Mouse (Mus musculus) thymus, postnatal 14 days (tissue): ENCODE results near the gene Fut2.

ENCODE experiments used
- DNase-seq: peaks from one replicate; pipeline ENCODE4 v3.0.0; 2021

Gene Fut2

DNA sequence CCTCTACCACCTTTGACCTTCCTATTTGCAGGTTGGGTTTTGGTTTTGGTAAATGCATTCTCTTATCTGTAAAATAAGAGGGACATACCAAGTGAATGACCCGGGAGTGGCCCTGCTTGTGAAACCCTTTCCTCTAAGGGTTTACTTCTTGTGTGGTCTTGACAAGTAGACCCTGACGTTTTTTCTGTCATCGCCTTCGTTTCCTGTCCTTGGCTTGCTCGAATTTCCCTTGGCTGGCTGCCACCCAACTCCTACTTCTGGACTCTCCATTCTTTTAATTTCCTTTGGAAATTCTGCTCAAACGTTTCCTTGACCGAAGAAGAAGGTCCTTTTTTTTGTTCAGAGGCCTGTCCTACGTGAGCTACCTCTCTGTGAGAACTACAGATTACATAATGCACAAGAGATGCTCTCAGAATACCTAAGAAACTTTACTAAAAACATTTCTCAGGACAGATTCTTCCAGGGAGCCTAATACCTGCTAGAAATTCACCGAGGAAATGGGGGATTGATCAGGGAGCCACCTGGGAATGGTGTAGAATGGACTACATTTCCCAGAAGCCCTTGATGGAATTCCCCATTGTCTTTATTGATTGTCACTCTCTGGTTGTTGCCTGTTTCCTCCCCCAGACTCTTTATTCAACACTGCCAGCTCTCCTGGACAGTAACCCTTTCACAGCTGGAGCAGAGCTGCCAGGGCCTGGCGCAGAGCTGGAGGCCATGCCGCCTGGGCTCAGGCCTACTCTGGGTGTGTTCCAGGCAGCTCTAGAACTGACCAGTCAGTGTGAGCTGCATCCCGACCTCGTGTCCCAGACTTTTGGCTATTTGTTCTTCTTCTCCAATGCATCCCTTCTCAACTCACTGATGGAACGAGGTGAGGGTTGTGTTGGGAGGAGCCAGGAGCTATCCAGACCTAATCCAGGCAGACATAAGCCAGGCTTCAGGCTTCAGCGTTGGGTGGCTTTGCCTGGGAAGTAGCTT is 30.2 kb downstream of the Fut2 start:
- no peak for DNase-seq

DNA sequence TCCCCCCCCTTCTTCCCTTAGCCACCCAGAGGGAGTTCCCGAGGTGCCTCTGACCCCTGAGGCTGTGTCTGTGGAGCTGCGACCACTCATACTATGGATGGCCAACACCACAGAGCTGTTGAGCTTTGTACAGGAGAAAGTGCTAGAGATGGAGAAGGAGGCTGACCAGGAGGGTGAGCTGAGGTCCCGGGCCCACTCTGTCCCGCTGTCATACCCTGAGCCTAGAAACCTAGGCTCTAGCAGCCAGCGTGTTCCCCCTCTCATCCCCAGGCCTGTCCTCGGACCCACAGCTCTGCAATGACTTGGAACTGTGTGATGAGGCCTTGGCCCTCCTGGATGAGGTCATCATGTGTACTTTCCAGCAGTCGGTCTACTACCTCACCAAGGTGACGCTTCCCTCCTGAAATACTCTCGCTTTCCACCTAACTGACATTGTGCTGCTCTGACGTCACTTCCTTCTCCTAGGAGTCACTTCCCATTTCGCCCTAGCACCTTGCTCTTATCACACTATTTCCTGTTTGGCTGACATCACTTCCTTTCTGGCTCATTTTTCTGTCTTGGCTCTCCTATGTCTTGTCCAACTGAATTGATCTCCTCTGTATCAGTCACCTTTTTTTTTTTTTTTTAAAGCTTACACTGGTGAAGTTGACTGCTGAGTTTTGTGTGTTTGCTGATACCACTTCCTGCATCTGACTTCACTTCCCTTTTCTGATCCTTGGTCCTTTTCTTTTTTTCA is 31.1 kb downstream of the Fut2 start:
- no peak for DNase-seq

DNA sequence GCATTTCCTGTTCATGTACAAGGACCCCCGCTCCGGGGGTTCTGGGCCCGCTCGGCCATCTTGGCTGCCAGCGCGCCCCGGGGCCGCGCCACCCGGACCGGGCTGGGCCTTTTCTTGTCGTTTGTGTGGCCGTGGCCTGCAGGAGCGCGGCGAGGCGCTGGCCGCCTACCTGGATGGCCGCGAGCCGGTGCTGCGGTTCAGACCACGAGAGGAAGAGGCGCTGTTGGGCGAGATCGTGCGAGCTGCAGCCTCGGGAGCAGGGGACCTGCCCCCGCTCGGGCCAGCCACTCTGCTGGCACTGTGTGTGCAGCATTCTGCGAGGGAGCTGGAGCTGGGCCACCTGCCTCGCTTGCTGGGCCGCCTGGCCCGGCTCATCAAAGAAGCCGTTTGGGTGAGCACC is 33.7 kb downstream of the Fut2 start:
- DNase-seq: no peak

DNA sequence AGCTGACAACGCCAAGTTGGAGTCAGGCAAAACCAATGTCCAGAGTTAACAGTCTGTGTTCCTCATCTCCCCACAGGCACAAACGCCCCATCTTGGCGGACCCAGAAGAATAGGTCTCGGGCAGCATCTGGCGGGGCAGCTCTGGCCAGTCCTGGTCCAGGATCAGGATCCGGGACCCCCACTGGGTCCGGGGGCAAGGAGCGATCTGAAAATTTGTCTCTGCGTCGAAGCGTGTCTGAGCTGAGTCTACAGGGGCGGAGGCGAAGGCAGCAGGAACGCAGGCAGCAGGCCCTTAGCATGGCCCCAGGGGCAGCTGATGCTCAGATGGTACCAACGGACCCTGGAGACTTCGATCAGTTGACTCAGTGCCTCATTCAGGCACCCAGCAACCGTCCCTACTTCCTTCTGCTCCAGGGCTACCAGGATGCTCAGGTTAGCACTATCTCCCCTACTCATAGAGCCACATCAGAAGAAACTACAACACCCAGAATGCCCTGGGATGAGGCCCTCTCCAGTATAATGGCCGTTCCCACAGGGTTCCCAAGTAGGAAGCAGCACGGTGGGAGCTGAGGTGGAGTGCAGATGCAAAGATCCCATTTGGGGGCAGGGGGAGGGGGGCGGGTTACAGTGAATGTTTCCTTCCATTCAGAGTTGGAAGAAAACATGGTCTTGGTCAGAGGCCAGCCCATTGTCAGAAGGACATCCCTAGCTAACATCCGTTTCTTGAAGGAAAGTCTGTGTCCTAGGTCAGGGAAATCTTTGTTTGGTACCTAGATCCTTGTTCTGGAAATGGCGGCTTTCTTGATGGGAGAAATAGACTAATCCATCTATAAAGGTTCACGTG is 35.9 kb downstream of the Fut2 start:
- DNase-seq: no peak

DNA sequence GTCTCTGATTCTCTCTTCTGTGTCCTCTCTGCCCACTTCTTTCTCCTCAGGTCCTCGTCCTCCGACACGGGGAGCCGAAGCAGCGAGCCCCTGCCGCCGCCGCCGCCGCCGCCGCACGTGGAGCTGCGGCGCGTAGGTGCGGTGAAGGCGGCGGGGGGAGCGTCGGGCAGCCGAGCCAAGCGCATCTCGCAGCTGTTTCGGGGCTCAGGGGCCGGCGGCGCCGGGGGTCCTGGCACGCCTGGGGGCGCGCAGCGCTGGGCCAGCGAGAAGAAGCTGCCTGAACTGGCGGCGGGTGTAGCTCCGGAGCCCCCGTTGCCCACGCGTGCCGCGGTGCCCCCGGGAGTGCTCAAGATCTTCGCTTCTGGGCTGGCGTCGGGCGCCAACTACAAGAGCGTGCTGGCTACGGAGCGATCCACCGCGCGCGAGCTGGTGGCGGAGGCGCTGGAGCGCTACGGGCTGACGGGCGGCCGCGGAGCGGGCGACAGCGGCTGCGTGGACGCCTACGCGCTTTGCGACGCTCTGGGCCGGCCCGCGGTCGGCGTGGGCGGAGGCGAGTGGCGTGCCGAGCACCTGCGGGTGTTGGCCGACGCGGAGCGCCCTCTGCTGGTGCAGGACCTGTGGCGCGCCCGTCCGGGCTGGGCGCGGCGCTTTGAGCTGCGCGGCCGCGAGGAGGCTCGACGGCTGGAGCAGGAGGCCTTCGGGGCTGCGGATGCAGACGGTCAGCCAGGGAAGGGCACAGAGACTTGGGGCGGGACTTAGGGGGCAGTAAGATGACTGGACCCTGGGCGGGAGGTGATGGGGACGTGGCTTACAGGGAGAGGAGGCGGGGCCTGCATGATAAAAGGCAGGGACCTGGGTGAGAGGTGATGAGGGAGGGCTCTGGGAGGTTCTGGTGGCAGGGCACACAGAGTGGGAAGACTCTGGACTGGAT is 37.6 kb downstream of the Fut2 start:
- DNase-seq: peak; percentile 89

DNA sequence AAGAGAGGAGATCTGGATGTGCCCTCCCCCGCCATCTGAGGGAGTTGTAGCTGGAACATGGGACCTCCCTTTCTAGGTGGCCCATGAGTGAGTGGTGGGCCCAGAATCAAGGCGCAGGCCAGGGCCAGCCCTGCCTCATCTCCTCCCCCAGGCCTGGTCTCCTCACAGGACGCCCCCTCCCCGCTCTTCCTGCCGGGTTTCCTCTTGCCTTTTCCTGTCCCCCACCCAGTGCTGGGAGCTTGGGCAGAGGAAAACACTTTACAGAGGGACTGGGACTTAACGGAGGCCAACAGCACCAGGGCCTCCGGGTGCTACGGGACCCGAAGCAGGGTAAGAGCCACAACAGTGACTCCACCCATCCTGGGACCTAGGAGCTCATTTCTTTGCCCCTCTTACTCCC is 38.9 kb downstream of the Fut2 start, which contains the start of gene Rasip1:
TSS of gene Rasip1 (plus strand) at position 228 of the 400 bp plus-strand sequence.
- DNase-seq: no peak

DNA sequence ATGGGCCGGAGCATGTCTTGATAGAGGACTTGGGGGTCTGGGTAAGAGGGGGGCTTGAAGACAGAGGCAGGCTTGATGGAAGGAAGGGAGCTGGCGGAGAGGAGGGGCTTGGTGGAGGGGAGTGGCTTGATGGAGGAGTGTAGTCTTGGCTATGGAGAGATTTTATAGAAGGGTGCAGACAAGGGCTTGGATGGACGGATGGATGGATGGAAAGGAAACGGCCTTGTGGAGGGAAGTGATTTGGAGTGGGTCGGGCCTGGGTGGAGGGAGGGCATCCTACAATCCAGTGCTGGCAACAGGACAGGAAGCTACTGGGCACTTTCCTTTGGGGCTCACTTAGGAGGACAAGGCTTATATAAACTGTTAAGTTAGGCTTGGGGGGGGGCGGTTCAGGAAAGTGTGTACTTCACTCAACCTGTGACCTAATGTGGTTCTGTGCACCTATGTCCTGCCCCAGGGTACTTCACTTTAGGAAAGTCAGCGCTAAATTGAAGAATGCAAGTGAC is 39.6 kb downstream of the Fut2 start:
- DNase-seq: no peak

DNA sequence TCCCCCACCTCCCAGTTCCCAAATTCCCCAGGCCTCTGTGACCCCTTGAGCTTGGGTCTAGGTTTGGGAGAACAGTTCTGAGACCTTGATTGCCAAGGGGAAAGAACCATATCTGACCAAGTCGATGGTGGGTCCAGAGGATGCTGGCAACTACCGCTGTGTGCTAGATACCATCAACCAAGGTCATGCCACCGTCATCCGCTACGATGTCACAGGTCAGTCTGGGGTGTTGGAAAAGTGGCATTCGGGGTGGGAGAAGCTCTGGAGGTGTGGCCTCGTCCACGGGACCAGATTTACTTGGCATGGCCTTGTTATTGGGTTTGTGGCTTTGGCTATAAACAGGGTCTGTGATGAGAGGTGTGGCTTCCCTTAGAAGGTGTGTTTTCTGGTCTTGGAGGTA is 40.7 kb downstream of the Fut2 start:
- no peak for DNase-seq

DNA sequence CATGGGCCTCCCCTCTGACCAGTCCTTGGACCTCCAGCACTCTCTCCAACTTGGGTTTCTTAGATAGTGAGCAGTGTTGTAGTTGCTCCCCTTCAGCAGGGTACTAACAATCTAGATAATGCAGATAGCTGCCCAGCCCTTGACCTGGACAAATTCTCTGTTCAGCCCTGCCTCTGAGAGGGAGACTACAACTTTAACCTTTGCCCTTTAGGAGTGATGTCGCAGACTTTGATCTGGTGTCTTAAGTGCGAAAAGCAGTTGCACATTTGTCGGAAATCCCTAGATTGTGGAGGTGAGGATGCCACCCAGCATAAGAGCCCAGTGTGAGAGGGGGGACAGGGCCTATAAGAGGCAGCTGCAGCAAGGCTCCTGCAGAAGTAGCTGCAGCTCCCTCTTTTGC is 41.5 kb downstream of the Fut2 start:
- DNase-seq: no peak

DNA sequence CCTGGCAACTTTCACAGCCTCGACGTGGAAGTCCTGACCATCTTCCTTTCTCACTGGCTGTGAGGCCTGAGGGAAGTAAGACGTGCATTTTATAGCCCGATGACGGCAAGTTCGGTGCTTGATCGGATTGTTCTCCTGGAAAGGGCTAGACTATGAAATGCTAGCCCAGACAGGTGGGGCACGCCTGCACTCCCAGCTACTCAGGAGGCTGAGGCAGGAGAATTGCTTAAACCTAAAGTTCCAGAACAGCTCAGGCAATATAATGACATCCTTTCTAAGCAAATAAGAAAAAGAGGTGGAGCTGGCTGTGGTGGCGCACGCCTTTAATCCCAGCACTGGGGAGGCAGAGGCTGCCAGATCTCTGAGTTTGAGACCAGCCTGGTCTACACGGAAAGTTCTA is 42.7 kb downstream of the Fut2 start:
- no peak for DNase-seq

DNA sequence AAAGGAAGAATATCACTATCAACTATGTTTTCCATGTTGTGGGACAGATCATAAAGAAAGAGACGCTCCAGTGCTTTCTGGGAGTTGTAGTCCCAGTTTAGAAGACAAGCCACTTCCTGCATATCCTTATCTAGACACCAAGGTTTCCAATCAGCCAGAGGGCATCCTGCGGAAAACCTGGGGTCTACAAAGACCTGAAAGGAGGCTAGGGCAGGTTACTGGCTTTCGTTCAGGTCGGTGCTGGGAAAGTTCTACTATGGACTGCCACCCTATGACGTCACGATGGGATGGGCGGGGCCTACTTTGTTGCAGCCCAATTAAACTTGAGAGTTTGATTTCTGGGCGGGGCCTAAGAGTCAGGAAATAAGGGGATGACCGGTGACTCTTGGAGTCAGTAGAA is 44.8 kb downstream of the Fut2 start, which contains the start of gene Izumo1:
TSS of gene Izumo1 (plus strand) at position 369 of the 400 bp plus-strand sequence.
- DNase-seq: no peak

DNA sequence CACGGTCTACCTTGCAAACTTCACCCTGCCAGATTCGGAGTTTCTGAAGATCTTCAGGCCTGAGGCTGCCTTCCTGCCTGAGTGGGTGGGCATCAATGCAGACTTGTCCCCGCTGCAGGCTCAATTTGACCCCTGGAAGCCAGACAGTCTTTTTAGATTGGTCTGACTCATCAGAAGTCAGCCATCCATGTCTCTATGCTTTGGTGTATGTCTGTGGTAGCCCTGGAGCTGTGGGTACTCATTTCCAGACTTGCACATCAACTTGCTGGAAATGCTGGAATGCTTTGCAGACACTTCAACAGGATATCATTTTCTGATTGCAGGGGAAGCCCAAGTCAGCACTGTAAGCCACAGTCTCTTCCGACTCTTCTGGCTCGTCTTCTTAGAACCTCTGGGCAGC is 46.6 kb downstream of the Fut2 start:
- no peak for DNase-seq

DNA sequence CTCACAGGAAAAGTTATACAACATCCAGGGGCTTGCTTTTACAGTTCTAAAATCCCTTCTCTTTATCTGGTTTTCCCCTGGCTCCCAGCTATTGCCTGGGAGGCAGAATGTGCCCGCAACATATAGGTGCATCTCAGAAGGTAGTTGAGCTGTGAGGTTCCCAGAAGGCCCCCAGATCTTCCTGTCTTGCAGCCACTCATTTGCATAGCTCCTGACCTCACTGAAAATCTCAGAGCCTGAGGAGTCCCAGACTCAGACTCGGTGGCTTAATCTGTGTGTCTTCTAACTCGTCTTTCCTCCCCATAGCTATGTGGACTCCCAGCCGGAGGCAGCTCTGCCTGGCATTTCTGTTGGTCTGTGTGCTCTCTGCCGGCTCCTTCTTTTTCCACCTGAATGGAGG is 47.9 kb downstream of the Fut2 start:
- DNase-seq: no peak

DNA sequence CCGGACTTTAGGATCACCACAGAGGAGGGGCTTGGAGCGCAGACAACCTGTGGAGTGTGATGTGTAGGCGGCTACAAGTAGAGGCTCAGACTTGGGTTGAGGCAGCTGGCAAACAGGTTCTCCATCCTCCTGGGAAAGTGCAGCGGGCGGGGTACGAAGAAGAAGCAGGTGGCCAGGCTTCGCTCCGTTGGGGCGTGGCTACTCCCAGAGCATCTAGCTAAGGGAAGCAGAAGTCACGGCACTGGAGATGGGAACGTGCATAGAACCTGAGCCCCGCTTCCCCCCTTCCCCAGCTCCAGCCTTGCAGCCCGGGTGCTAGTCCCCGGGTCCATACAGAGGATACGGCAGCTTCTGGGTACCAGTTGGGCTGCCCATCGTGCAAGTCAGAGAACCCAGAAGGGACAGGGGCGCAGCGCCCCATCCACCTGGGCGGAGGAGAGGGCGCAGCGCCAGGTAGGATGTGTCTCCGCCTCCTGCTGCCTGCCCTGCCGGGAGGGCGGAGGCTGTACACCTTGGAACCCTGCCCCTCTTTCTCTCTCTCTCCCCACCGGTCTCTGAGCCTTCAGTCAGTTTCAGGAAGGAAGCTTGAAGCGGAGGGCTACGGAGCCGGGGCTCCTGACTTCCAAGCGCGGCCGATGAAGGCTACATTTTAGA is 49.0 kb downstream of the Fut2 start, which contains the start of gene Fut1:
TSS of gene Fut1 (plus strand) at position 248 of the 654 bp plus-strand sequence.
- no peak for DNase-seq

DNA sequence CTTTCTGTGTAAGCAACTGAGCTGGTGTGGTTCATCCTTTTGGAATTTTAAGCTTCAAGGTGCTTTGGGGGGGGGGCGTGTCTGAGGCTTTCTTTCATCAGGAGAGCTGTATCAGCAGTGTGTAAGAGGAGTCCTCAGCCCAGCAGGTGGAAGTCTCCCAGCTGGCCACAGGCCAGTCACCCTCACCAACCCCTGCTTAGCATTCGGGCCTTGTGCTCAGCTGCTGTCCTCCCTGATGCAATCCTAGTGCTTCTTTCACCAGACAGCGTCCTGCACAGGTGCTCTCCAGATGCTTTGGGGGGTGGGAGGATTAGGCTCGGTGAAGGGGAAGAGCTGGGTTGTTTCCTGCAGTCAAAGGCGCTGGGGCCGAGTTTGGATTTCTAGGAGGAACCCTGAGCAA is 49.9 kb downstream of the Fut2 start:
- no peak for DNase-seq

DNA sequence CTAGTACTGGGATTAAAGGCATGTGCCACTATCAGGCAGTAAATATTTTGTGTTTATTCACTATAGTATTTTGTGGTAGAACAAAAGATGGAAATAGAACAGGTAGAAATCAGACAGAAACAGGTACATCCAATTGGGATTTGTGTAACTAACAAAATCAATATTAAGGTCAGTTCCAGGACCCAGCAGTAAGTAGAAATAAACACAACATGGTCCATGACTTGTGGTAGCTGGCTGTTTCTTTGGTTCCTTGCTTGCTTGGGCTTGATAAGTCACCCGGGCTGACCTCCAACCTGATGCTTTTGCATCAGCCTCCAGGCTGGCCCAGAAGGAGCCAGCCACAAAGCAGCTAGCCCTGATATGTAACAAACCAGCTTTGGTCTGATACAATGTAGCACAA is 56.7 kb downstream of the Fut2 start:
- no peak for DNase-seq

DNA sequence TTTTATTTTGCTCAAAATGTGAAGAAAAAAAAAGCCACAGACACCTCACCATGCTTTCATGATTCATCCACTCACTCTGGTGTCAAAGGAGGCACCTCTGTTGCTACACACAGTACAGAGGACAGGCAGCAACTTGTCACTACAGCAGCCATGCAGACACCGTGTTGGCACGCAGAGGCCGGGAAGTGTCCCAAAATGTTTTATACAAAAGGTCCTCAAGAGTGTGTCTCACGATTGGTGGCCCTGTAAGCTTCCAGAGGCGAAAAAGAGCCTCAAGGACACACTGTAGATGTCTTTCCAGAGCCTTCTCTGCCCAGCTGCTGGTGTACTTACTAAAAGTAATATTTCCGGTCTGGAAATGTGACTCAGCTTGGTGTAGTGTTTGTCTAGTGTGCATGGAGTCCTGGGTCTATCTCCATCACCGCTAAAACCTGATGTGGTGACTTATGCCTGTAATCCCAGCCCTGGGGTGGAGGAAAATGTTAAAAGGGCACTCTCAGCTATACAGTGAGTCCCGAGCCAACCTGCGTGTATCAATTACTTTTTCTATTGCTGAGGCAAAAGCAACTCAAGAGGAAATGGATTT is 60.4 kb downstream of the Fut2 start:
- no peak for DNase-seq

DNA sequence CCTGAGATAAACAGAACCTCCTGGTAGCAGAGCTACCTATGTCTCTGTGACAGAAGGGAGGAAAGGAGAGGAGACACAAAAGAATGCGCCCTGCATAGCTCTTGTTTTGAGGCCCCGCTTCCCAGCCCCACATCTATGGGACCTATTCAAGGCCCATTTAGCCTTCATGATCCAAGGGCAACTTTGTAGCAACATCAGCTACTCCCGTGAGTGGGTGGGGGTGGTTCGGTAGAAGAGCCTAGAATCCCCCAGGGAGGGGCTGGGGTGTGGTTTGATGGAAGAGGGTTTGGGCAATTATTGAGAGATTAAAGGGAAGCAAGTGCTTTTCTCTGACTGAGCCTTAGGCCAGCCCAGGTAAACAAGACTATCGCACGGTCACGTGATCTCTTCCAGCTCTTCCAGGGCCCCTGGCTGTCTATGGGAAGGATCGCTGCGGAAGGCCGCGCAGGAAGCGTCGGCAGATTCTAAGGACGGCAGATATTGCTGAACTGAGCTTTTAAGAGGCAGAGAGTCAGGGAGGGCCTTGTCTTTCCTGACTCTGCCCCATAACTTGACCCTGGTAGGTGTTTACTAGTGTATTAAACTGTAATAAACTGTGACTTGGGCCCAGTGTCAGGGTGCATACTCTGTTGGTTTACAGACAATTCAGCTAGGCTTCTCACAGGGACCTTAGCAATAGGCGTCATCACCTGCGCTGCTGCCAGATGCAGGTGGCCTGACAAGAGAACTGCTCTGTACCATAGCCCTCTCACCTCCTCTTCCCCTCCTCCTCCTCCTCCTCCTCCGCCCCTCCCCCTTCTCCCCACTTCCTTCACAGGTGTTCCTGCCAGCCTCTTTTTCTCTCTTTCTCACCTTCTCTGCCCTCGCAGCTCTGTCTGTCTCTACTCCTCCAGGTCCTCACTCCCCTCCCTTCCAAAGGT is 67.0 kb downstream of the Fut2 start:
- peak; percentile 89 for DNase-seq
